Mouse (Mus musculus) urinary bladder, postnatal 25 days (tissue): ENCODE measurements around the gene Gm20696.

Source experiments
- DNase-seq: peaks from one replicate; pipeline ENCODE4 v3.0.0; 2022; ENCODE audit warnings: low spot score

Gm20696 gene

GRCm38 (mm10) chr6:99666318-99667171, at the start of gene Gm20696, which contains the start of gene Eif4e3:
Gm20696 (minus strand) TSS chr6:99666797.
Eif4e3 (minus strand) TSS chr6:99666771.
- peak; percentile 48 for DNase-seq

GRCm38 (mm10) chr6:99715913-99716312, 49.3 kb upstream of the Gm20696 start:
- no peak for DNase-seq

GRCm38 (mm10) chr6:99715191-99715590, 48.6 kb upstream of the Gm20696 start:
- DNase-seq = no peak

- DNase-seq = no peak
Measured at GRCm38 (mm10) chr6:99713256-99713655, 46.7 kb upstream of the Gm20696 start.

- no peak for DNase-seq
Measured at GRCm38 (mm10) chr6:99711576-99712101, 45.0 kb upstream of the Gm20696 start.

- DNase-seq = no peak
Measured at GRCm38 (mm10) chr6:99700484-99700883, 33.9 kb upstream of the Gm20696 start.

GRCm38 (mm10) chr6:99692916-99693841, 26.6 kb upstream of the Gm20696 start:
- peak; percentile 36 for DNase-seq

GRCm38 (mm10) chr6:99692206-99692915, 25.8 kb upstream of the Gm20696 start, which contains the start of gene Gpr27:
Gpr27 (plus strand) TSS chr6:99692679.
- DNase-seq = peak; percentile 34

- no peak for DNase-seq
Measured at GRCm38 (mm10) chr6:99691666-99692205, 25.1 kb upstream of the Gm20696 start.

GRCm38 (mm10) chr6:99688513-99688912, 21.9 kb upstream of the Gm20696 start:
- no peak for DNase-seq

- no peak for DNase-seq
Measured at GRCm38 (mm10) chr6:99684899-99685298, 18.3 kb upstream of the Gm20696 start.

GRCm38 (mm10) chr6:99683974-99684373, 17.4 kb upstream of the Gm20696 start:
- no peak for DNase-seq

GRCm38 (mm10) chr6:99678108-99678507, 11.5 kb upstream of the Gm20696 start:
- DNase-seq = no peak

GRCm38 (mm10) chr6:99677325-99677724, 10.7 kb upstream of the Gm20696 start:
- no peak for DNase-seq

GRCm38 (mm10) chr6:99674482-99674881, 7.9 kb upstream of the Gm20696 start:
- no peak for DNase-seq

- no peak for DNase-seq
Measured at GRCm38 (mm10) chr6:99671768-99672167, 5.2 kb upstream of the Gm20696 start.

GRCm38 (mm10) chr6:99670481-99671119, 4.0 kb upstream of the Gm20696 start:
- DNase-seq = peak; percentile 50

- DNase-seq = no peak
Measured at GRCm38 (mm10) chr6:99669481-99670325, 3.1 kb upstream of the Gm20696 start.

GRCm38 (mm10) chr6:99667290-99667689, 693 bp upstream of the Gm20696 start:
- DNase-seq = no peak
